Mouse (Mus musculus) layer of hippocampus, adult 9-11 months (tissue): ENCODE results near the gene Pus1.

Experiments
- DNase-seq: peaks from one replicate; pipeline ENCODE4 v3.0.0; 2022

The Pus1 gene

DNA sequence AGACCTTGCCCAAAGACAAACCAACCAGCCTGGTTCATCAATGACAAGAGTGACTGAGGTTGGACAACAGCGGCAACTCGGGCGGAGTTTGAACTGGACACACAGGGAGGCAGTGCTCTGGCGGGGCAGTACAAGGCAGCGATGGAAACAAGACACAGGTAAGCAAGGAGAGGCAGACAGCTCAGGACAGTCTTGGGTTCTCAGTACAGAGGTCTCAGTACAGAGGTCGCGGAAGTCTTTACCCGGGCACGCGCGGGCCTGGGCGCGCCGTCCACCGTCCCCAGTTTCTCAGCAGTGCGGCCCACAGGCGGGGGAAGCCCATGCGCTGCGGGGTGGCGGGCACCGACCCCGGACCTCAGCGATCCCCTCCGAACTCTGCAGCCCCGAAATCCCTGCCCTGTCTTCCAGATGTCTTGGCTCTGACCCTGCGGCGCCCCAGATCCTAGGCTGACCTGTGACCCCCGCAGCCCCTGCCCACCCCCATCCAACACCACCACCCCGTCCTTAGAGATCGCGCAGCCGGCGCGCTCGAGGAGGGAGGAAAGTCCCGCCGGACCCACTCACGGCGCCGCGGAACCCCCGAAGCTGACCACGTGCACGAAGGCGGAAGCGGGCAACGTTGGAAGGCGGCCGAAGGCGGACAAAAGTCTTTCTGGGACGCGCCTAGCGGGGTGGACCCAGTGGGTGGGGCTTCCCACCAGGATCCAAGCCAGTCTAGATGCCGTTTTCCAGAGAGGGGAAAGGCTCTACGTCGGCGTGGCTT lies at the start of gene Pus1:
Gene Pus1 (minus strand): TSS at position 662 of the 763 bp plus-strand sequence.
- DNase-seq: peak; percentile 87

DNA sequence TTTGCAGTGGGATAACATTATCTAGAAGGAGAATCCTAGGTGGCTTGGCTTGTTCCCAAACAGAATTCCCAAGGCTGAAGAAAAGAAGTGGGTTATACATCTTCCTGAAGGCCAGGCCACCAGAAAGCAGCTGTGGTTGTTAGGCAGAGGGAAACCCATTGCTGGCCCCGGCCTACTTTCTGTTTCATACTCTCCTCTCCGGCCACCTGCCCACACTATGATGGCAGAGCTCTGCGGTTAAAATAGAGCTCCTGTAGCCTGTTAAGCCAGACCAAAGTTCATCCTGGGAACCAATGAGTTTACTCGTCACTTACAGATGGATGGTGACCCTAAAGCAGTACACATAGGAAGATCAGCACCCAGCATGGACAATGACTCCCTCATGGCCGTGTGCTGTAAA lies 47.1 kb upstream of the Pus1 start:
- DNase-seq: no peak

DNA sequence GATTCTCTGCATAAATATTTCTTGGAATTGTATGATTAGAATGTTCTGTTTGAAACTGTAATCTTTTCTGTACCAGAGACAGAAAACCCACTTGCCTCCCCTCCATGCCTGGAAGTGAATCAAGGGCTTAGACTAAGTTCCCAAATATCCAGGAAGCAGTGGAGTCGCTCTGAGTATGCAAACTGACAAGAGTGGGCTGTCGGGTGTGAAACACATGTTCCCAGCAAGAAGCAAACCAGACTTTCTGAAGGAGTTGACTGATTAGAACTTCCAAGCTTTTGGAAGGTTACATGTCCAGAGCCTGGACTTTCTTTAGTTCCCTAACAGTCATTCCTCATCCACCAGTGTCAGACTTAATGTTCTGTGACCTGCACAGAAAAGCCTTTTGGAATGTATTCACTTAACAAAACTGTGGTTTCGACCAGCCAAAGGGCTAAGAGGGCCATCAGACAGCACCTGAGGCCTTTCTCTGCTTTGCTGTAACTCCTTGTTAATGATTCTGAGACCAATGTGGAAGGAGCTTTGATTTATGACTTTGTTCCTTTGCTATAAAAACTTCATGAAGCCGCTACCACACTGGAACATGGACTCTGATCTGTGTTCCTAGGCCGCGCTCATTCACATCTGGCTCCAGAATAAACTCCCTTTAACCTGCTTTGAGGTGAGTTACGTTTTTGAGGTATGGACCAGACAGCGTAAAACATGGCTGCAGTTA lies 46.5 kb upstream of the Pus1 start:
- DNase-seq: no peak

DNA sequence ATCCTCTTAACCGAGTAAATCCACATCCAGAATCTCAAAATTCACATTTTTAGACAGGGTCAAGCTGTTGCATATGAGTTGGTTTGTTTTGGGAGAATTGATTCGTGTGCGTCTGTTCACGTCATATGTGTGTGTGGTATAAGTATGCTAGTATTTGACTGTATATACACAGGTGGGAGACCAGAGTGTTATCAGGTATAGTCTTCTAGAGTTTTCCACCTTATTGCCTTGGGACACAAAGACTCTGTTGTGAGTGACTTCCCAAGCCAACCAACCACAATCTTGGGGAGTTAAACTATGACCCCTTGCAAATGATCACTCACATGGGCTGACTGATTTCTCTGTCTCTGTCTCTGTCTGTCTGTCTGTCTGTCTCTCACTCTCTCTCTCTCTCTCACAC lies 44.0 kb upstream of the Pus1 start:
- no peak for DNase-seq

DNA sequence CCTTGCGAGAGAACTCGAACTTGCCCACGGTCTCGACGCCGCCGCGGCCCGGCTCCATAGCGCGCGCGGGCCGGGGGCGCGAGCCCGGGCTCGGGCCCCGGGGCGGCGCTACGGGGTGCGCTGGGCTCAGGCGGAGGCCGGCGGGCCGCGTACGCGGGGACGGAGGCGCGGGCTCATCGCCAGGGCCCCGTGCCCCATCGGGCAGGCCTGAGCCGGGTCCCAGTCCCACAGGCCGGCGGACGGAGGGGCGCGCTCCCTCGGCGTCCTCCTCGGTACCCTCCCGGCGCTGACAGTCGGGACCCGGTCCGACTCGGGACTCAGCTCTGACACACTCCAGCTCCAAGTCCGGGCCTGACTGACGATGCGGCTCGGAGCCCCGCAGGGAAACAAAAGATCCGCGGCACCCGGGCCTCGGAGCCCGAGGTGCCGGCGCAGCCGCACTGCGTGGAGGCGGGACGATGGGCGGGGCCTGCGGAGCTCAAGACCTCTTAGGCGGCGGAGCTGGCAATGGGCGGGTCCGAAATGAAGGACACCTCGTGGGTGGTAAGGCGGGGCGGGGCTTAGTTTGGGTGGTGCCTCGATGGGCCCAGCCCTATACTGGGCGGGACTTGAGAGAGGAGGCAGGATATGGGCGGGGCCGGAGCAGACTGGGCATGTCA lies 29.3 kb upstream of the Pus1 start, which contains the start of gene Ulk1:
Gene Ulk1 (minus strand): TSS at position 431 of the 659 bp plus-strand sequence.
- DNase-seq: peak; percentile 100

DNA sequence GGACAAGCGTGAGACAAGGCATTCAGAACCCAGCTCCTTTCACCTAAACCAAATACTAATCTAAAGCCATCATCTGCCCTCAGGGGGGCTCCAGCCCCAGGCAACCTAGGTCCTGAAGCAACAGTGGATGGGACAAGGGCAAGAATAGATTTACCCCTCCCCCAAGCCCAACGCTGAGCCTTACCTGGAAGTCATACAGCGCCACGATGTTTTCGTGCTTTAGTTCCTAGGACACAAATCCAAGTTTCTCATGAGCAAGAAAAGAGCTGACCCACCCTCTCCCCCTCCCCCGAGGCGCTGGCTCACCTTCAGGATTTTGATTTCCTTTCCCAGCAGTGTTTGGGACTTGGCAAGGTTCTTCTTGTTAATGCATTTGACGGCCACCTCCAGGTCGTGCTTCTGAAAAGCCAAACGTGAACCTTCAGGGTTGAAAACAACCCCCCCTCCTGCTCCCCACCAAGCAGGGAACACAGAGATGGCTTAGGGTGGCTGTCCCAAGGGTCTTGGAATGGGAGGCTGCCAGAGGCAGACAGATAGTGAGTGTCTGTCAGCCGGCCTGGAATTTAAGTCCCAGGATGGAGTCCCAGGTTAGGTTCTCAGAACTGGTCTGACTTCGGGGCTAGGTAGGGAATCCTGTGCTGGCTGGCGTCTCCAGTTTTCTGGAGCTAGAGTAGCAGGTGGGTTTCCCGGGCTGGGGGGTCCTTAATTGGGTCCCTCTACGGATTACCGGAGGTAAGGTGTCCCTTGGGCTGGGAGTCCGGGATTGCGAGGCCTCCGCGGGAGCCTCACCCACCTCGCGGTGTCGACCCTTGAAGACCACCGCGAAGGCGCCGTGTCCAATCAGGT lies 28.6 kb upstream of the Pus1 start:
- no peak for DNase-seq

DNA sequence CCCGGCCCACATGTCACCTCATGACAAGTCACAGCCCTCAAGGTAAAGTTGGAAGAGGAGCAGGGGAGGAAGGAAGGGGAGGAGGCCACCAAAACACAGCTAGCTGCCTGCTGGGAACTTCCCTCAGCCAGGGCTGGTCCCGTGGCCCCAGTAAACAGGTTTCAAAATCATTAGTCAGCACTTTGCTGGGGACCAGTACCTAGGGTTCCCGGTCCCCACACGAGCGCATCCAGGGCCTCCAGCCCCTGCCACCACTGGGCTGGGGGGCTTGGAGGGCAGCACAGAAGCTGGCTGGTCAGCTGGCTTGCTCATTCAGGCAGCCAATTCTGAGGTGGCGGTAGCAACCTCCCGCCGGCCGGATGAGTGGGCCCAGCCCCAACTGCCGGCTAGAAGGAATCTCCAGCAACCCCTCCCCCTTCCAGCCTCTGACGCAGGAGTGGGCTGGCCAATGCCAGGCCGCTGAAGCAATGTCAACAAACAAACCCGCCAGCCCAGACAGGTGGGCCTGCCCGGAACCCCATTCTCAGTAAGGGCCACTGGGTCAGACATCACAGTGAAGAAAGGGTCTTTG lies 27.7 kb upstream of the Pus1 start:
- peak; percentile 84 for DNase-seq

DNA sequence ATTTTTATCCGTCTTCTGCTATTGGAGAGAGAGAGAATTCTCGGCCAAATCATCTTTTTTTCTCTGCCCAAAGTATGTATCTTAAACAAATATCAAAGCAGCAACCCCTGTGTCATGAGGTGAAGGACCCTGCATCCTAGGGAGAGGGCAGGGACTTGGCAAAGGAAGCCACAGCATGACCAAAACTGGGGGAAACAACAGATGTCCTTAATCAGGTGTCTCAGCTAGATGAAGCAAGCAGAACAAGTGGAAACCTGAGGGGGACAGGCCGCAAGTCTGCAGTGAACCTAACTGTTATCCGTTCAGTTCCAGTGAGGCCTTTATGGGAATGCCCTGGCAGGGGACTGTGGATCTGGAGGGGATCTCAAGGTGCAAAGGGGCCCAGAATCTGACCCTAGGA lies 27.0 kb upstream of the Pus1 start:
- DNase-seq: no peak

DNA sequence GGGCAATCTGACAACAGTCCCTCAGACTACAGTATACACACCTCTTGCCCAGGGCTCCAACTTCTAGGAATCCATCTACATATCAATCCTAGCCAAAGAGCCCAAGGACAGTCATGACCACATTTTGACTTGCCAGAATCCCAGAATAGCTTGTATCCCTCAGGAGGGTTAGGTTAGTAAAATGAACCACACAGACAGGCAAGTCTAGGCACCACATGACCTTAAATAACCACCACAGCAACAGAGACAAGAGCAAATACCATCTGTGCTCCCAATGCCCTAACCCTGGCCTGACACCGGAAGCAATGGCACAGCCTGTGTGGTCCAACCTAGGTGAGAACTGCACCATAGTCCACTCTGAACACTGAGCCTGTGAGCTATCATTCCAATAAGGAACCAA lies 26.2 kb upstream of the Pus1 start:
- no peak for DNase-seq

DNA sequence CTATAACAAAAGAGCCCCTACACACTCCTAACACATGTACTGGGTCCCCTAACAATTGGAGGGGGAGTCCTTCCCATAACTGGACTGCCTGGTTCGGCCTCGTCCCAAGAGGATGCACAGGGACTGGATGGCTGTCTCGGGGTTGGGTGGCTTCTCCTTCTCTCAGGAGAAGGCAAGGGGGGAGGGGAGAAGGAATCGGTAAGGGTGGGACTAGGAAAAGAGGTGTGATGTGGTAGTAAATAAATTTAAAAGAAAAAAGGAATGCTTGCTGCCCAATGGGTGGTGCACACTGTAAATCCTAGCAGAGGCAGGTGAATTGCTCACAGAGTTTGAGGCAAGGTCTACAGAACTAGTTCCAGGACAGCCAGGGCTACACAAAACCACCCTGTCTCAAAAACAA lies 25.7 kb upstream of the Pus1 start:
- no peak for DNase-seq

DNA sequence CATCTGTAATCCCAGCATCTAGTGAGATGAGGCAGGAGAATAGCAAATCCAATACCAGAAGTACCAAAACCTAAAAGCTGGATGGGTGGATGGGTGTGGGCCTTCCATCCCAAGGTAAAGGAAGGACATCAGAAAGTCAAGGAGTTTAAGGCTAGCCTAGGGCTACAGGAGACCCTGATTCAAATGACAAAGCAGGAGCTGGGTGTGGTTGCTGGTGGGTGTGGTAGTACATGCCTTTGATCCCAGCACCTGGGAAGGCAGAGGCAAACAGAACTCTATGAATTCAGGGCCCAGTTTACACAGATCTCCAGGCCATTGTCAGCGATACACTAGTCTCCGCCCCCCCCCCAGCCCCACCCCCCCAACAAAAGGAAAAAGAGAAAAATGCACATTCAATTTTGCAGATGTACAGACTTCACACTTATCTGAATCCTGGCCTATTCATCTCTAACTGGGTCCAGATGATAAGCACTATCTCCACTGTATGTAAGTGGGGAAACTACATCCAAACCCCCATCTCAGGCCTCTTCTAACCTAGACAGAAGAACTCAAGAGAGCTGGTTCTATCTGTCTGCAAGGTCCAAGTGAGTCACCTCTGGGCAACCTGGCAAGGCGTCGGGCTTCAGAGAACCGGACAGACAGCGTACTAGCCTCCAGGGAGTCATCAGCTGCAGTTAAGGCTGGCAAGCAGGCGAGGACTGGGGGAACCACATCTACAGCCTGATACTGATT lies 23.7 kb upstream of the Pus1 start:
- DNase-seq: no peak

DNA sequence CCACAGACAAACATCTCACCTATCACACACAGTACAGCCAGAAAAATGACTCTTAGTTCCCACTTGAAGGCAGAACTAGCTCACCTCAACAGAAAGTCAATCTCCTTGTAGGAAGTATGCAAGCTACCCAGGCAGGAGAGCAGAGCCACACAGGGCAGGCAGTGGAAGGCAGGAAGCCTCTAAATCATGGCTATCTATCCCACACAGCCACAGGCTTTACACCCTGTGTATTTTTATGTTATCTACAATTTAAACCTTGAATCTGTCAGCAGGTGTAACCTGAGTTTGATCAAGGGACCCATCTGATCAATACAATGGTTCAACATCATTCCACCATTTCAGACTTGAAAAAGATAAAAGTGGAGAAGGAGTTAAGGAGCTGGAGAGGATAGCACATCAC lies 22.4 kb upstream of the Pus1 start:
- no peak for DNase-seq

DNA sequence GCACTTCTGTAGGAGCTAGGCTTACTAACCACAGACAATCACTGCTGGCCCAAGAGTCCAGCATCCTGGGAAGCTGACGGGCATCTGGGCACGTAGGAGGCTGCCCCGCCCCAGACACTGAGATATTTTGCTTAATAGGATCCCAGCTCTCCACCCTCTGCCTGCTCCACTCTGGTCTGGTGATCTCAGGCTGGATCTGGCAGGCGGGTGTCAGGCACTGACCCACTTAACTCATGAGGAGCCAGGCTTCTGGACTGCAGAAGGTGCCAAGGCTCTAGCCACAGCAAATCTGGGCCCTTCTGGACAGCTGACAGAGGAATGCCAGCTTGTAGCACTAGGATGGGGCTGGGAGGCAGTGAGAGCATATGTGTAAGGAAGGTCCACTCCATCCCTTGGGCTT lies 21.7 kb upstream of the Pus1 start:
- DNase-seq: no peak

DNA sequence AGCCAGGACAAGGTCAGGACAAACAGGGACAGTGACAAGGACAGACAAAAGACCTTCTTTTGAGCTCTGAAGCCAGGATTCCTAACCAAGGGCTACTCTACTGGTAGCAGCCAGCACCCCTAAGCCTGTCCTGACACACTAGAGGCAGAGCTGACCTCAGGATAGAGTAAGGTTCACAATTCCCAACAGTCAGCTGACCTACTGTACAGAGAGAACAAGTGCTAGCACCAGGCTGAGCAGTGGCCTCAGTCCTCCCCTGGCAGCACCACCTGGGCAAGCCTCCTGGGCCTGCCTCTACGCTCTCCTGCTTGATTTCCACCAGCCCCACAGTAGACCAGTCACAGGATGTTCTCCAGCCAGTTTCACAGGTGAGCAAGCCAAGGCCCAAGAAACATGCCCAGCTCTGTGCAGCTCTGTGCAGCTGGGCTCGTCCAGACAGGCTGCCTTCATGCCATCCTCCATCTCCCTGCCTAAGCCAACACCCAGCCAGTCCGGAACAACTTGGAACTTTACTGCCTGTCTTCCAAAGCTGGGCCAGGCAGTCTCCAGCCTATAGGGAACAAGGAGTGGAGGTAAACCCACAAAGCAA lies 20.7 kb upstream of the Pus1 start:
- DNase-seq: no peak

DNA sequence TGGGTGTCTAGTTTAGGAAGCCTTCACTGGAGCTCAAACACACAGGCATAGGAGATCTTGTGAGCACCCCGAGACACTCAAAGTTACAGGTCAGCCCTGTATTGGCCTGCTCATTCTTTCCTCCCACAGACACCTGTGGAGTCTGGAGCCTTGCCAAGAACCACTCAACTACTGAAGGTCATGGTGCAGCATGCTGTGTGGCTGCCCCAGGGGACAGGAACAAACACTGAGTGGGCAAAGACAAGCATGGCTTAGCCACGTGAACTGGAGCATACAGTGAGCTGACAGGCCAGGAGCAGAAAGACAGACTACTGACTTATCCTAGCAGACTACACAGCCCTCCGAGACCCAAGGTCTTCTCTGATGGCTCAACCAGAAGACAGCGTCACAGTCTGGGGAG lies 17.2 kb upstream of the Pus1 start:
- DNase-seq: no peak

DNA sequence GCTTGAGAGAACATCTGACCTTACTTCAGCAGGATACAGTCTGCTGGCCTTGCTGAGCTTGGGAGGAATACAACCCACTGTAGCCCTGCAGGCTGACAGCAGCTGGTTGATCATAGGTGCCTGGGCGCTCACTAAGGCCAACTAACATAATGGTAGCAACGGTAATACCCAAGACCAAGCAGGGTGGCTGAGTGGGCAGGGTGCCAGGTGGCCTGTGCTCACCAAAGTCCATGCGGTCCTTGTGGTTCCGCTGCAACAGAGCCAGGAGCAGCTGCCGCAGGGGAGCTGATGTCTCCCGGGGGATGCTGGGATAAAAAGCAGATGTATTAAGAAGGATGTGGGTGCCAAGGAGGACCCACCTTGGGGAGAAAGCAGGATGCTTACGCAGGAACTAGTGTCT lies 13.9 kb upstream of the Pus1 start:
- DNase-seq: no peak

DNA sequence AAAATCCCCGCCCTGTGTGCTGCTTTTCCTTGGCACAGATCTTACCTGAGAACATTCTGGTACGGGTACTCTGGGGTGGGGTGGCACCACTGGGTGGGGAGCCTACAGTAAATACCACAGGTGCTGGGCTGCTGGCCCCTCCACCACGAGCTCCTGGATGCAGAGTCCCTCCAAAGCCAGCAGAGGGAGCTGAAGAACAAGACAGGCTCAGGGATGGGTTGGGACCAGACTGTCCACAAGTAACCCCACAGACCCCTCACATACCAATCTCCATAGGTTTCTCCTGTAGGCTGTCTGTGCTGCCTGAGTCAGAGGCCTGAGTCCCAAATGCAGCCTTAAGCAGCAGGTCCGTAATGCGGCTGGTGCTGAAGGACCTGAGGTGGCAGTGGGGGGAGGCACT lies 8.2 kb upstream of the Pus1 start:
- no peak for DNase-seq

DNA sequence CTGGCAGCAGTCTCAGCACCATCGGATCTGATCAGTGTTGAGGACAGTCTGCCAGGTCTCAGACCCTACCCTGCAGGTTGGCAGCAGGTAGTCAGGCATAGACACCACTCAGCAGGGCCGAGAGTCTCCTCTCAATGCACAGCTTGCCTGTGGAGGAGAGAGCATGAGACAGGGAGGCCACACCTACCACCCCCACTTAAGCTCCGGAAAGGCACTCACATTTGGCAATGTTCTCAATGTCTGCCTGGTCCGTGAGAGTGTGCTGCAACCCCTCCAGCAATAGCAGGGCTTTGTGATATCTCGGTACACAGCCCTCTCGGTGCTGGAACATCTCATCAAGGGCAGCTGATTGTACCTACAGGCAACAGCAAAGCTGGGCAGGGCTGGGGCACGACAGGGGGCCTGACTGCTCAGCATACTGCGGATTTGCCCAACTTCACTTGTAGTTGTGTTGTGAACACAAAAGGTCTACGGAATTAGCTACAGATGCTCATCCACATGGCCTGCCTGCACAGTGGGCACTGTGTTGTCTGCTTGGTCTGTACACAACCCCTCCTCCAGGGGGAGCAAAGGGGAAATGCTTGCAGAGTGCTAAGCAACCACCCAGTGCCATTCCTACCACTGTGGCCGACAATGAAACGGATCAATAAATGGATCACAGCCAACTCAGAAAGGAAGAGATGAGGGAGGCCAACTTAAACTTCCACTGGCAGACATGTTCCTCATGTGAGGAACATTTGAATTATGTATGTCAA lies 5.8 kb upstream of the Pus1 start:
- peak; percentile 69 for DNase-seq

DNA sequence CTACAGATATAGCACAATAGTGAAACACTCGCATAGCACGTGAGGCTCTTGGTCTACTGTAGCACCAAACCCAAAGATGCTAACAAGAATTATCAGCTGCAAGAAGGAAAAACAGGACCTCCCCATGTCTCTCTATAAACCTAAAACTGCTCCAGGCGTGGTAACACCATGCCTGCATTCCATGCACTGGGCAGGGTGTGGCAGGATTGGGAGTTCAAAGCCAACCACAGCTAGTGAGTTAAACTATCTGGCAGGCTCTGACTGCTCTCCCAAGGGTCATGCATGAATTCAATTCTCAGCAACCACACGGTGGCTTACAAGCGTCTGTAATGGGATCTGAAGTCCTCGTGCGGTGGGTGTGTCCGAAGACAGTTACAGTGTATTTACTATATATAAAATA lies 2.7 kb upstream of the Pus1 start:
- DNase-seq: no peak

DNA sequence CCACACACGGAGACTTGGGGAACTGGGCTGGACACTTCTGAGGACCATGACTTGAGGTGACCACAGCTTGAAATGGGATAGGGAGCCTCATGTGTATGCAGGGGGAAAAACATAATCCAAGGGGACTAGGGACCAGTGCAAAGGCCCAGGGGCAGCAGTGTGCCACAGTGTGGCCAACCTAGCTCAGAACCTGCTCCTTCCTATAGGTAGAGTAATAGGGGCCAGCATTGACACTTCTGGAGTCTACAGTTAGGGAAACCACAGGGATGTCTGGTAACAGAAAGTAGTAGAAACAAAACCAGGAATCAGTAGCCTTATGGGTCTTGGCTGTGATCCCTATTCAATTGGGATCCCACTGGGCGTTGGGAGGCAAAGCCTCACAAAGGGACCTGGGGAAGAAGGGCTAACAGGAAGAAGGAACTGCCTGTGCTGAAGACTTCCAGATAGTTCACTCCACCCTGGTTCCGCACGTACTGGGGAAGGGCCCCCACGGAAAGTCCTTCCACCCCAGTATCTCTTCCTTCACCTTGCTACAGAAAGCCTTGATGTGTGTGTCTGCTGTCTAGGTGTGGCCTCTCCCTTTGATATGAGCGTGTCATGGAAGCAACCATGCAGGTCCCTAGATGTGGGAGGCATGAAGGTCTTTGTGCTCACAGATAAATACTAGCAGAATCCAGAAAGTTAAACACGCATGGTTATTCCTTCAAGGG lies 1.2 kb upstream of the Pus1 start:
- DNase-seq: no peak
